In genomic region chr6:82653169-82653525, GRCm38 (mm10) we compare ENCODE assay signal across 8 mouse cellular contexts. TPM values are rescaled to one million over a fixed set of nuclear protein-coding genes. Genes with fewer than 3 reads are reported as not detected.
DNase-seq lines count a peak whose midpoint lies in the region; ATAC-seq and TF ChIP-seq lines count a peak whose summit lies in the region.

No protein-coding gene starts in this region.

- in situ Hi-C loops in CH12.LX (cut with MboI; ENCODE audit: low pct_ligation_motif_present, low pct_unique_long_range_greater_than_20kb, low sequenced_read_pairs) = no loop called here

- intact Hi-C loops in heart, postnatal 25 days (cut with DNase I) = no loop called here

- no peak for TF ChIP-seq RAD21 in CH12.LX (IDR thresholded peaks at IDR 0.05; ENCODE audit: low read depth, low read length)

- TF ChIP-seq EP300 in CH12.LX (IDR thresholded peaks at IDR 0.05; ENCODE audit: low read length) = 0 out of 2 replicates have a peak, but pooled peaks have one; percentile 21
- TF ChIP-seq EP300 in liver, embryonic 14.5 days (IDR thresholded peaks at IDR 0.05; ENCODE audit: low read depth) = no peak

- peak overlapping the region; percentile 98 for H3K27ac ChIP-seq in heart, embryonic 10.5 days
- H3K27ac ChIP-seq in CH12.LX (ENCODE audit: insufficient read depth, low read depth) = peak overlapping the region; percentile 22
- peak overlapping the region; percentile 94 for H3K27ac ChIP-seq in forebrain, embryonic 15.5 days (replicated peaks)
- peak overlapping the region; percentile 65; the same call in 1 of the 2 replicates for H3K27ac ChIP-seq in liver, embryonic 14.5 days

- 34% methylated on average over 11 of the region's 11 CpGs for WGBS in heart, embryonic 10.5 days
- 36% methylated on average over 11 of the region's 11 CpGs for WGBS in forebrain, embryonic 15.5 days
- WGBS in liver, embryonic 14.5 days (ENCODE audit: insufficient replicate concordance) = 26% methylated on average over 11 of the region's 11 CpGs

- H3K4me1 ChIP-seq in heart, embryonic 10.5 days = peaks cover 7% of the 10 kb centered on the region; the same call in 1 of the 2 replicates
- peaks cover 4 to 37% of the 10 kb centered on the region in 2 experiments; a peak in 2 of 4 replicates for H3K4me1 ChIP-seq in CH12.LX (ENCODE audit: control insufficient read depth in 1 of 2, insufficient read depth in 2 of 2)
- peaks cover 11% of the 10 kb centered on the region for H3K4me1 ChIP-seq in forebrain, embryonic 15.5 days
- H3K4me1 ChIP-seq in liver, embryonic 14.5 days (replicated peaks; ENCODE audit: control insufficient read depth in 2 of 2, insufficient read depth in 2 of 2, low read length in 1 of 2) = peaks cover 5% of the 10 kb centered on the region in 2 experiments; a peak in 3 of 4 replicates

- dilution Hi-C loops in CH12.LX (cut with MboI; ENCODE audit: extremely low pct_ligation_motif_present, extremely low pct_unique_long_range_greater_than_20kb, low sequenced_read_pairs) = no loop called here

- H3K9ac ChIP-seq in CH12.LX (ENCODE audit: insufficient read depth, low read depth) = peak overlapping the region; percentile 65
- peak overlapping the region; percentile 79 for H3K9ac ChIP-seq in forebrain, embryonic 15.5 days (replicated peaks)
- H3K9ac ChIP-seq in liver, embryonic 14.5 days (replicated peaks) = peak overlapping the region; percentile 71

- no peak; the same call in 1 of the 2 replicates for ATAC-seq in forebrain, embryonic 15.5 days (replicated peaks)
- no peak for ATAC-seq in liver, embryonic 14.5 days (ENCODE audit: insufficient read depth)

- peaks cover 16% of the 10 kb centered on the region for H3K36me3 ChIP-seq in heart, embryonic 10.5 days
- peaks cover 7 to 23% of the 10 kb centered on the region in 2 experiments for H3K36me3 ChIP-seq in CH12.LX (replicated peaks in 1 of 2; ENCODE audit: control insufficient read depth in 1 of 2, insufficient read depth in 1 of 2, low read length in 1 of 2)
- H3K36me3 ChIP-seq in forebrain, embryonic 15.5 days = no peaks in the 10 kb centered on the region
- H3K36me3 ChIP-seq in liver, embryonic 14.5 days (replicated peaks; ENCODE audit: control insufficient read depth, insufficient read depth, low read depth) = no peaks in the 10 kb centered on the region; the same call in none of the 2 replicates

- DNase-seq in heart, embryonic 10.5 days (ENCODE audit: low spot score) = no peak
- no peak for DNase-seq in heart, postnatal 25 days (ENCODE audit: low spot score)
- DNase-seq in CH12.LX (ENCODE audit: extremely low read depth) = no peak
- DNase-seq in liver, embryonic 14.5 days (ENCODE audit: low read depth in 3 of 3, low spot score in 3 of 3) = no peak
- DNase-seq in frontal cortex, adult 2 months (ENCODE audit: extremely low spot score in 1 of 2, low spot score in 1 of 2) = no peak
- DNase-seq in frontal cortex, postnatal 10 days (ENCODE audit: low spot score in 2 of 2) = no peak
- DNase-seq in natural killer cell, adult 2 months (ENCODE audit: low spot score in 2 of 2) = no peak

- no peak for TF ChIP-seq CTCF in CH12.LX (conservative IDR thresholded peaks at IDR 0.05 in 1 of 2, IDR thresholded peaks at IDR 0.05 in 1 of 2; ENCODE audit: low read depth in 2 of 2, low read length in 2 of 2)
- no peak for TF ChIP-seq CTCF in liver, embryonic 14.5 days (IDR thresholded peaks at IDR 0.05; ENCODE audit: low read depth)

- H3K9me3 ChIP-seq in heart, embryonic 10.5 days = no peaks in the 10 kb centered on the region
- no peaks in the 10 kb centered on the region for H3K9me3 ChIP-seq in CH12.LX (replicated peaks; ENCODE audit: low read length)
- no peaks in the 10 kb centered on the region for H3K9me3 ChIP-seq in forebrain, embryonic 15.5 days
- no peaks in the 10 kb centered on the region for H3K9me3 ChIP-seq in liver, embryonic 14.5 days (ENCODE audit: control insufficient read depth, low read length)

- no peaks in the 10 kb centered on the region for H3K27me3 ChIP-seq in heart, embryonic 10.5 days (ENCODE audit: insufficient read depth, poor library complexity, severe bottlenecking)
- no peaks in the 10 kb centered on the region for H3K27me3 ChIP-seq in CH12.LX (replicated peaks)
- H3K27me3 ChIP-seq in forebrain, embryonic 15.5 days = no peaks in the 10 kb centered on the region
- no peaks in the 10 kb centered on the region for H3K27me3 ChIP-seq in liver, embryonic 14.5 days (ENCODE audit: control insufficient read depth, insufficient read depth, low read length)

- H3K4me2 ChIP-seq in CH12.LX (ENCODE audit: insufficient read depth, low read depth, poor library complexity, severe bottlenecking) = peak overlapping the region; percentile 3; the same call in 1 of the 2 replicates
- peak overlapping the region; percentile 71 for H3K4me2 ChIP-seq in forebrain, embryonic 15.5 days (replicated peaks)
- H3K4me2 ChIP-seq in liver, embryonic 14.5 days (ENCODE audit: low read depth) = peak overlapping the region; percentile 77

- H3K4me3 ChIP-seq in heart, embryonic 10.5 days = peak overlapping the region; percentile 81
- peak overlapping the region; percentile 59 to 68 (median 62) for H3K4me3 ChIP-seq in CH12.LX (replicated peaks in 1 of 3; ENCODE audit: low read depth in 2 of 3, low read length in 2 of 3, poor library complexity in 1 of 3)
- H3K4me3 ChIP-seq in forebrain, embryonic 15.5 days = peak overlapping the region; percentile 90
- peak overlapping the region; percentile 48 to 76 for H3K4me3 ChIP-seq in liver, embryonic 14.5 days (ENCODE audit: insufficient read depth in 1 of 2, low read depth in 2 of 2, low read length in 2 of 2)

- H3K79me2 ChIP-seq in CH12.LX (replicated peaks; ENCODE audit: control insufficient read depth, extremely low read depth, insufficient read depth, poor library complexity, severe bottlenecking) = peaks cover 6% of the 10 kb centered on the region

- no peak for TF ChIP-seq POLR2A in CH12.LX (IDR thresholded peaks at IDR 0.05; ENCODE audit: low read depth, low read length)

TF ChIP-seq in CH12.LX, 34 proteins besides CTCF, POLR2A, EP300 and RAD21:
- TF ChIP-seq MAZ (IDR thresholded peaks at IDR 0.05; ENCODE audit: low read depth, low read length) = peak; percentile 60; the same call in 1 of the 2 replicates
- no peak for TF ChIP-seq NRF1 (IDR thresholded peaks at IDR 0.05; ENCODE audit: low read depth, low read length)
- 0 out of 2 replicates have a peak, but pooled peaks have one; percentile 6 for TF ChIP-seq TBP (conservative IDR thresholded peaks at IDR 0.05; ENCODE audit: low read depth, low read length)
- TF ChIP-seq NELFE (IDR thresholded peaks at IDR 0.05; ENCODE audit: low read depth, low read length) = no peak
- TF ChIP-seq ETS1 (conservative IDR thresholded peaks at IDR 0.05; ENCODE audit: low read depth, low read length) = no peak

RNA-seq across cellular contexts. Expression of gene Pole4, which starts 52.0 kb away (rescaled TPM):
- 105 and 121 TPM in 2 replicates for polyA plus RNA-seq in heart, embryonic 10.5 days (2016; fragmentation: Nextera tagmentation; extraction: Ambion mirVana)
- total RNA-seq in heart, postnatal 25 days (2021) = 10 to 100 TPM; 16.8 to 21.0 TPM
- total RNA-seq in CH12.LX (2012; rRNA removed) (49.7 and 59.1 TPM in 2 replicates), CH12.LX (2014; rRNA removed) (178 and 184 TPM in 2 replicates)
- 79.8 and 88.8 TPM in 2 replicates for polyA plus RNA-seq in CH12.LX (2012; ENCODE audit: insufficient read length, low read depth)
- 112 and 113 TPM in 2 replicates for polyA plus RNA-seq in forebrain, embryonic 15.5 days (2015; fragmentation: Nextera tagmentation; extraction: Ambion mirVana)
- 11.9 and 15.3 TPM in 2 replicates for polyA plus RNA-seq in liver, embryonic 14.5 days (2012; rRNA removed)
- 53.5 and 56.6 TPM in 2 replicates for polyA plus RNA-seq in liver, embryonic 14.5 days (2014; fragmentation: Nextera tagmentation; extraction: Ambion mirVana)
- 41.6 and 44.6 TPM in 2 replicates for polyA plus RNA-seq in frontal cortex, adult 2 months (2012; rRNA removed)

Comparison
In these comparisons a context has a peak if more than half of its experiments do, and no peak if none do; other contexts are left out.
1. H3K27ac ChIP-seq: peak in every context shown above with its lines; median percentile 98 in heart, embryonic 10.5 days; 94 in forebrain, embryonic 15.5 days; 65 in liver, embryonic 14.5 days; 22 in CH12.LX.
2. H3K4me2 ChIP-seq: peak in every context shown above with its lines; median percentile 77 in liver, embryonic 14.5 days; 71 in forebrain, embryonic 15.5 days; 3 in CH12.LX.